Mouse (Mus musculus) spleen, adult 2 months (tissue): ENCODE measurements around the gene Qrich1. TPM values are rescaled to one million over a fixed set of nuclear protein-coding genes. Genes with fewer than 3 reads are reported as not detected.

Experiments
- DNase-seq, 2 experiments: peaks; one replicate each; pipeline versions ENCODE4 v3.0.0 to v3.0.0-alpha.2; 2012 to 2021; ENCODE audit warnings: low spot score in 2 of 2, low read depth in 1 of 2
- H3K27ac ChIP-seq: fragments of 200-500 bp; 2 replicates; pipeline ENCODE4 v1.5.1; 2012; ENCODE audit warnings: low read length, inconsistent platforms; ENCODE audit not compliant: insufficient read depth
- H3K27me3 ChIP-seq: fragments of 200-500 bp; 2 replicates; pipeline ENCODE4 v1.6.1; 2012; ENCODE audit warnings: mild to moderate bottlenecking, moderate library complexity, low read length, inconsistent platforms; ENCODE audit not compliant: control insufficient read depth, insufficient read depth
- H3K36me3 ChIP-seq: fragments of 200-500 bp; 2 replicates; pipeline ENCODE4 v1.6.1; 2012; ENCODE audit warnings: mild to moderate bottlenecking, low read length, inconsistent platforms; ENCODE audit not compliant: control insufficient read depth, insufficient read depth
- H3K4me1 ChIP-seq: fragments of 200-500 bp; 2 replicates; pipeline ENCODE4 v1.6.1; 2011; ENCODE audit warnings: inconsistent platforms; ENCODE audit not compliant: control insufficient read depth, insufficient read depth, insufficient read length
- H3K4me3 ChIP-seq: fragments of 200-500 bp; 2 replicates; pipeline ENCODE4 v1.5.1; 2011; ENCODE audit warnings: mild to moderate bottlenecking, inconsistent platforms; ENCODE audit not compliant: insufficient read depth, insufficient read length; ENCODE audit errors: extremely low read depth
- CTCF ChIP-seq: fragments of 200-500 bp; IDR thresholded peaks from 2 replicates; pipeline ENCODE4 v1.5.1; 2011; ENCODE audit warnings: mild to moderate bottlenecking, inconsistent platforms; ENCODE audit not compliant: insufficient read depth, insufficient read length, insufficient replicate concordance; ENCODE audit errors: extremely low read depth
- POLR2A ChIP-seq: fragments of 200-500 bp; IDR thresholded peaks from 2 replicates; pipeline ENCODE4 v1.6.1; 2011; ENCODE audit warnings: low read depth, low read length, inconsistent platforms
- WGBS: fragments of 180-500 bp; shearing (Covaris S2); methylation state at CpG from one replicate; pipeline ENCODE4 v1.1.7; 2018; 5-methylcytosine and 5-hydroxymethylcytosine counted together
- polyA plus RNA-seq: library from polyadenylated mRNA; depleted of rRNA; stranded (reverse); fragments of >200 nt; gene quantifications from 2 replicates; pipeline ENCODE4 v1.2.3, GENCODE M21; 2012

Qrich1 gene
- polyA plus RNA-seq, 1 experiment = 76.7 TPM

DNA sequence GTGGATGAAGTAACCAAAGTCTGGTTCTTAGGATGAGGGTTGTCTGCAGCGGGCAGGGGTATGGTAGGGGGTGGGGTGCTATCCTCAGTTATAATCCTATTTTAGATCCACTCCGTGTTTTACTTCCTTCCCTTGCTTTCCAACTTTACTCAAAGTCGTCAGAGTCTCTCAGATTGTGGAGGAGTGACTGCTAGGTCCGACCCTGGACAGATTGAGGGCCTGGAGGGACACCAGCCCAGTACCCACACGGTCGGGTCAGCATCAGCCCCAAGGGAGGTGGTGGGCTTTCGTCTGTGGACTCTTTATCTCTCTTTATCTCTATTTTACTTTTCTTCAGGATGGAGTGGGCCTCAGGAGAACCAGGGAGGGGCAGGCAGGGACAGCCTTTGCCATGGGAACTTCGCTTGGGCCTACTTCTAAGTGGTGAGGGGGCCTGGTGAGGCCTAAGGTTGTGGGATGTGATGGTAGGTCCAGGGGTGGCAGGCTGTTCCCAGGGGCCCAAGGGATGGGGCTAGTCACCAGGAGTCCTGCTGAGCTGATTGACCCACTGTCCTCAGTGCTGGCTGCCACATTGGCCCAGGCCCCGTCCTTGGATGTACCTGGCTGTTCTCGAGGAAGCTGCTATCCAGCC is 36.8 kb upstream of the Qrich1 start, which contains the start of gene Lamb2:
Lamb2 (plus strand) TSS at position 16 of the 631 bp plus-strand sequence.
- Histone ChIP-seq H3K36me3 (no peaks in the 10 kb centered on the region), H3K4me3 (peak within 1 kb of the TSS; percentile 43; the same call in 1 of the 2 replicates), H3K27ac (peak within 1 kb of the TSS; percentile 23; the same call in 1 of the 2 replicates), H3K27me3 (no peaks in the 10 kb centered on the region), H3K4me1 (no peaks in the 10 kb centered on the region)
- no peak for TF ChIP-seq POLR2A
- no peak for TF ChIP-seq CTCF
- DNase-seq = no peak
- 44% methylated on average over 10 of the region's 10 CpGs for WGBS

DNA sequence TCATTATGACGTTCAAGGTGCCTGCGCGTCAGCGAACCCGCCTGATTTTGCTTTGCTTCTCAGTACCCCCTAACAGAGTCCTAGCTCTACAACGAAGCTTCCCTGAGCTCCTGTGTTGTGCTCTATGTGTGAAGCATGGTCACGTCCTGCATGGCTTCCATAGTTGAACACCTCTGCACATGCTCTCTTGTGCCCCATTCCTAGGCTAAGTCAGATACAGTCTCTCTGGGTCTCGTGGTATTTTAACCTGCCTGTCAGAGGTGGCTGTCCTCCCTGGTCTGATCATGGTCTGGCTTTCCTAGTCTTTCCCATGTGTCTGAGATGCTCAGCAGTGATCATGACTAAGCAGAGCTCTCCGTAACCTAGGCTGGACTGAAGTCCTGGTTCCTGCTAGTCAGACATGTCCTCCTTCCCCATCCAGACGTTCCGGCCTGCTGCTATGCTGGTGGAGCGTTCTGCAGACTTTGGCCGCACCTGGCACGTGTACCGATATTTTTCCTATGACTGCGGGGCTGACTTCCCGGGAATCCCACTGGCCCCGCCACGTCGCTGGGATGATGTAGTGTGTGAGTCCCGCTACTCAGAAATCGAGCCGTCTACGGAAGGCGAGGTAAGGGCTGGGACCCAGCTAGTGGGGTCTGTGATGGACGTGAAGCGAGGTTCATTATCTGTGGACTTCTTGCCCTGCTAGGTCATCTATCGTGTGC is 35.6 kb upstream of the Qrich1 start:
- no peaks in the 10 kb centered on the region for H3K27me3 ChIP-seq
- 93% methylated on average over 28 of the region's 28 CpGs for WGBS
- no peak for TF ChIP-seq CTCF
- no peak for TF ChIP-seq POLR2A
- no peak overlapping the region for H3K4me3 ChIP-seq
- H3K36me3 ChIP-seq = no peaks in the 10 kb centered on the region
- H3K27ac ChIP-seq = no peak overlapping the region
- no peaks in the 10 kb centered on the region for H3K4me1 ChIP-seq
- no peak for DNase-seq

- no peak for TF ChIP-seq POLR2A
- TF ChIP-seq CTCF = no peak
- WGBS = 94% methylated on average over 19 of the region's 19 CpGs
- Histone ChIP-seq H3K36me3 (no peaks in the 10 kb centered on the region), H3K4me1 (no peaks in the 10 kb centered on the region), H3K27me3 (no peaks in the 10 kb centered on the region), H3K4me3 (no peak overlapping the region), H3K27ac (no peak overlapping the region)
- no peak for DNase-seq
These were observed 34.9 kb upstream of the Qrich1 start for GRCm38 (mm10) chr9:108481520-108482210.

GRCm38 (mm10) chr9:108483051-108483790 is 33.4 kb upstream of the Qrich1 start:
- no peak overlapping the region for H3K27ac ChIP-seq

DNA sequence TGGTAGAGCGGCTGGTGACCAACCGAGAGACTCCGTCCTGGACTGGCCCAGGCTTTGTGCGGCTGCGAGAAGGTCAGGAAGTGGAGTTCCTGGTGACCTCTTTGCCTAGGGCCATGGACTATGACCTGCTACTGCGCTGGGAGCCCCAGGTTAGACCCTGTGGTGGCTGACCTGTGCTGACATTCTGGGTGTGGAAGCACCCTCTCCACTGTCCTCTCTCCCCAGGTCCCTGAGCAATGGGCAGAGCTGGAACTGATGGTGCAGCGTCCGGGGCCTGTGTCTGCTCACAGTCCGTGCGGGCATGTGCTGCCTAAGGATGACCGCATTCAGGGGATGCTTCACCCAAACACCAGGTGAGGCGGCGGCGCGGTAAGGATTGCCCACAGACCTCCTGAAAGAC is 32.6 kb upstream of the Qrich1 start:
- no peaks in the 10 kb centered on the region for H3K36me3 ChIP-seq
- DNase-seq = no peak
- no peaks in the 10 kb centered on the region for H3K27me3 ChIP-seq
- 97% methylated on average over 15 of the region's 15 CpGs for WGBS
- TF ChIP-seq POLR2A (no peak), CTCF (no peak)
- no peaks in the 10 kb centered on the region for H3K4me1 ChIP-seq
- H3K4me3 ChIP-seq = no peak overlapping the region
- no peak overlapping the region for H3K27ac ChIP-seq

More at GRCm38 (mm10) chr9:108483051-108483790, 33.4 kb upstream of the Qrich1 start:
- DNase-seq = no peak
- H3K27me3 ChIP-seq = no peaks in the 10 kb centered on the region
- no peaks in the 10 kb centered on the region for H3K4me1 ChIP-seq
- no peaks in the 10 kb centered on the region for H3K36me3 ChIP-seq
- no peak overlapping the region for H3K4me3 ChIP-seq
- WGBS = 96% methylated on average over 18 of the region's 18 CpGs
- TF ChIP-seq POLR2A (no peak), CTCF (no peak)

GRCm38 (mm10) chr9:108485301-108485875 is 31.2 kb upstream of the Qrich1 start:
- no peak overlapping the region for H3K27ac ChIP-seq
- peaks cover 5% of the 10 kb centered on the region; the same call in 1 of the 2 replicates for H3K4me1 ChIP-seq
- no peaks in the 10 kb centered on the region for H3K27me3 ChIP-seq
- TF ChIP-seq POLR2A = no peak
- TF ChIP-seq CTCF = no peak
- 95% methylated on average over 19 of the region's 19 CpGs for WGBS
- DNase-seq = no peak
- H3K4me3 ChIP-seq = no peak overlapping the region
- H3K36me3 ChIP-seq = no peaks in the 10 kb centered on the region
